Mouse (Mus musculus) heart, embryonic 11.5 days (tissue): ENCODE measurements around the gene Fis1. TPM values are rescaled to one million over a fixed set of nuclear protein-coding genes. Genes with fewer than 3 reads are reported as not detected.

Source experiments
- ATAC-seq: fragments of 200-750 bp; cut with Nextera tagmentation; replicated peaks from 2 replicates; pipeline ENCODE4 v1.8.0; 2017; ENCODE audit warnings: moderate library complexity; ENCODE audit not compliant: insufficient number of reproducible peaks, low FRiP score, low TSS enrichment
- H3K27ac ChIP-seq: fragments of 300-500 bp; sonication (generic); 2 replicates; pipeline ENCODE4 v1.5.1; 2014; ENCODE audit warnings: mild to moderate bottlenecking, low read depth, low read length
- H3K27me3 ChIP-seq: fragments of 300-500 bp; sonication (generic); 2 replicates; pipeline ENCODE4 v1.6.1; 2014; ENCODE audit warnings: mild to moderate bottlenecking, low read length, mixed read lengths; ENCODE audit not compliant: control insufficient read depth, insufficient read depth
- H3K36me3 ChIP-seq: fragments of 300-500 bp; sonication (generic); 2 replicates; pipeline ENCODE4 v1.6.1; 2014; ENCODE audit warnings: mild to moderate bottlenecking, low read length, moderate library complexity, mixed read lengths; ENCODE audit not compliant: control insufficient read depth, insufficient read depth
- H3K4me1 ChIP-seq: fragments of 300-500 bp; sonication (generic); 2 replicates; pipeline ENCODE4 v1.6.1; 2014; ENCODE audit warnings: low read length; ENCODE audit not compliant: control insufficient read depth, insufficient read depth
- H3K4me2 ChIP-seq: fragments of 300-500 bp; sonication (generic); 2 replicates; pipeline ENCODE4 v1.6.1; 2014; ENCODE audit warnings: mild to moderate bottlenecking, moderate library complexity
- H3K4me3 ChIP-seq: fragments of 300-500 bp; sonication (generic); 2 replicates; pipeline ENCODE4 v1.5.1; 2014; ENCODE audit warnings: low read depth, low read length
- H3K9ac ChIP-seq: fragments of 300-500 bp; sonication (generic); 2 replicates; pipeline ENCODE4 v1.6.1; 2014; ENCODE audit warnings: mild to moderate bottlenecking, low read depth, low read length, moderate library complexity
- H3K9me3 ChIP-seq: fragments of 300-500 bp; sonication (generic); replicated peaks from 2 replicates; pipeline ENCODE4 v1.6.1; 2016; ENCODE audit warnings: low read length; ENCODE audit not compliant: control insufficient read depth
- WGBS: fragments of 180-500 bp; shearing (Covaris S2); extraction: QIAGEN DNeasy Blood & Tissue Kit; methylation state at CpG from one replicate; pipeline ENCODE4 v1.1.7; 2014; ENCODE audit not compliant: insufficient replicate concordance; 5-methylcytosine and 5-hydroxymethylcytosine counted together
- polyA plus RNA-seq: library from polyadenylated mRNA; unstranded; fragments of >200 nt; fragmentation: Nextera tagmentation; extraction: Ambion mirVana; gene quantifications from 2 replicates; pipeline ENCODE4 v1.2.1, GENCODE M21; 2014

The Fis1 gene
- polyA plus RNA-seq, 1 experiment from 2014 or later: 286 TPM

GRCm38 (mm10) chr5:136961334-136961982 is 8.4 kb downstream of the Fis1 start:
- peaks cover 15% of the 10 kb centered on the region for H3K4me1 ChIP-seq
- peak overlapping the region; percentile 71 for H3K4me3 ChIP-seq
- no peaks in the 10 kb centered on the region for H3K27me3 ChIP-seq
- H3K9ac ChIP-seq: peak overlapping the region; percentile 74
- WGBS: 26% methylated on average over 5 of the region's 5 CpGs
- H3K36me3 ChIP-seq: peaks cover 11% of the 10 kb centered on the region
- no peaks in the 10 kb centered on the region for H3K9me3 ChIP-seq
- peak overlapping the region; percentile 78; the same call in 1 of the 2 replicates for H3K27ac ChIP-seq
- H3K4me2 ChIP-seq: peak overlapping the region; percentile 82
- no peak for ATAC-seq

DNA sequence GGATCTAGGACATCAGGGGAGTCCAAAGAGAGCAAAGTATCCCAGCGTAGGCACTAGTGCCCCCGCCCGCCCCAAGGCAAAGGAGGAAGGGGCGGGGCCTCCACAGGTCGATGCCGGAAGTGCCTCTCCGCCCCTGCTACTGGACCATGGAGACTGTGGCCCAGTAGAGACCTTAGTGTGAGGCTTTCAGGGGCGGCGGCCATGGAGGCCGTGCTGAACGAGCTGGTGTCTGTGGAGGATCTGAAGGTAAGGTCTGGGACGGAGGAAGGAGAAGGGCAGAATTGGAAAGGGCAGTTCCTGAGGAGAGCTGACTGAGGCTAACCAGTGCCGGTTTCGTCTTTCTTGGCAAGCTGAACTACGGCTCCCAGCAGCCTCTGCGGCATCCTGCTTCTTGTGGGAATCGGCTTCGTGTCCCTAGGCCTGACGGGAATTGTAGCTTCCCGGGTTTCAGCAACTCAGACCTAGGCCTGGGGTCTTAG is 8.9 kb downstream of the Fis1 start:
- Histone ChIP-seq H3K4me1 (peaks cover 21% of the 10 kb centered on the region), H3K4me2 (peak overlapping the region; percentile 82), H3K4me3 (peak overlapping the region; percentile 71), H3K27me3 (no peaks in the 10 kb centered on the region), H3K36me3 (peaks cover 11% of the 10 kb centered on the region), H3K9me3 (no peaks in the 10 kb centered on the region), H3K9ac (peak overlapping the region; percentile 74), H3K27ac (peak overlapping the region; percentile 78)
- ATAC-seq: peak; percentile 87
- WGBS: under 1% methylated on average over 20 of the region's 20 CpGs

- H3K27ac ChIP-seq: peak overlapping the region; percentile 78
- no peaks in the 10 kb centered on the region for H3K9me3 ChIP-seq
- peak overlapping the region; percentile 74 for H3K9ac ChIP-seq
- peaks cover 11% of the 10 kb centered on the region for H3K36me3 ChIP-seq
- peak overlapping the region; percentile 82 for H3K4me2 ChIP-seq
- H3K27me3 ChIP-seq: no peaks in the 10 kb centered on the region
- ATAC-seq: peak; percentile 60; the same call in 1 of the 2 replicates
- WGBS: under 1% methylated on average over 10 of the region's 10 CpGs
- H3K4me3 ChIP-seq: peak overlapping the region; percentile 71
- H3K4me1 ChIP-seq: peaks cover 21% of the 10 kb centered on the region
Measured at GRCm38 (mm10) chr5:136962501-136962900, 9.4 kb downstream of the Fis1 start.

- no peaks in the 10 kb centered on the region for H3K27me3 ChIP-seq
- no peaks in the 10 kb centered on the region for H3K9me3 ChIP-seq
- H3K36me3 ChIP-seq: peaks cover 11% of the 10 kb centered on the region
- H3K4me1 ChIP-seq: peaks cover 21% of the 10 kb centered on the region
- 72% methylated on average over 8 of the region's 8 CpGs for WGBS
- peak overlapping the region; percentile 82 for H3K4me2 ChIP-seq
- H3K27ac ChIP-seq: peak overlapping the region; percentile 78; the same call in 1 of the 2 replicates
- H3K9ac ChIP-seq: peak overlapping the region; percentile 74
- ATAC-seq: no peak
- H3K4me3 ChIP-seq: peak overlapping the region; percentile 71
Measured at GRCm38 (mm10) chr5:136962966-136963540, 10.0 kb downstream of the Fis1 start.

DNA sequence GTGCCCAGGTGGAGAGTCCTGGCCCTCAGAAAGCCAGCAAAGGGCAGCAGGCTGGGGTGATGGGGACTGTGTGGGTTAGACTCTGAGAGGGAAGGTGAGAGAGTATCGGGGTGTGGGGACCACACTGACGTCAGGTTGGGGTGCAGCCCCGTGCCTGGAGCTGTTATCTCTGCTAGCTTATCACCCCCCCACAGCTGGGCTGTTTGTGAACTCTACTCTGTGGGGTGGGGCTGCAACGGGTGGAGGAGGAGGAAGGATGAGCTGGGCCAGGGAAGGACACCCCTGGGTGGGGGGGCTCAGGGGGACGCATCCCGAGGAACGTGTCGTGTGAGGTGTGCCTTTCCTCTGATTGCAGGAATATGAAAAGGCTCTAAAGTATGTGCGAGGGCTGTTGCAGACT is 12.1 kb downstream of the Fis1 start:
- 54% methylated on average over 9 of the region's 9 CpGs for WGBS
- no peak overlapping the region for H3K9ac ChIP-seq
- peaks cover 11% of the 10 kb centered on the region for H3K36me3 ChIP-seq
- H3K27me3 ChIP-seq: no peaks in the 10 kb centered on the region
- peaks cover 21% of the 10 kb centered on the region for H3K4me1 ChIP-seq
- no peak overlapping the region for H3K4me3 ChIP-seq
- peak; percentile 71 for ATAC-seq
- H3K27ac ChIP-seq: peak overlapping the region; percentile 76
- no peaks in the 10 kb centered on the region for H3K9me3 ChIP-seq
- peak overlapping the region; percentile 36; the same call in 1 of the 2 replicates for H3K4me2 ChIP-seq

DNA sequence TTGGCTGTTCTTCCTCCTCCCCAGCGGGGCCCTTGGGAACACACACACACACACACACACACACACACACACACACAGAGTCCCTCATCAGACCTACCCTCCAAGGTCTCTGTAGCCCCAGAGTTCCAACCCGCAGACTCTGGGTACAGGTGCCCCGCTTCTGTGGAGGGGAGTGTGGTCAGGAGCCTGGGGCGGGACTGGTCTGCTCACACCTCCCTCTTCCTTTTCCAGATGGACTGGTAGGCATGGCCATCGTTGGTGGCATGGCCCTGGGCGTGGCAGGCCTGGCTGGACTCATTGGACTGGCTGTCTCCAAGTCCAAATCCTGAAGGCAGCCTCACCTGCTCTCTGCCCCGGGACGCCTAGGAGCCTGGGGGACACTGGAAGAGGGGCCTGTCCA is 12.6 kb downstream of the Fis1 start:
- H3K9me3 ChIP-seq: no peaks in the 10 kb centered on the region
- H3K4me2 ChIP-seq: no peak overlapping the region
- H3K9ac ChIP-seq: no peak overlapping the region
- H3K36me3 ChIP-seq: peaks cover 11% of the 10 kb centered on the region
- no peaks in the 10 kb centered on the region for H3K27me3 ChIP-seq
- WGBS: 82% methylated on average over 8 of the region's 8 CpGs
- peaks cover 21% of the 10 kb centered on the region for H3K4me1 ChIP-seq
- peak overlapping the region; percentile 76 for H3K27ac ChIP-seq
- H3K4me3 ChIP-seq: no peak overlapping the region
- ATAC-seq: no peak

GRCm38 (mm10) chr5:136966331-136966730 is 13.3 kb downstream of the Fis1 start, which contains the start of gene Cldn15:
Cldn15 (plus strand) TSS chr5:136966616.
- Histone ChIP-seq H3K9me3 (no peaks in the 10 kb centered on the region), H3K4me3 (no peak within 1 kb of the TSS), H3K4me1 (peaks cover 20% of the 10 kb centered on the region), H3K27ac (peak within 1 kb of the TSS; percentile 76), H3K36me3 (peaks cover 11% of the 10 kb centered on the region), H3K27me3 (no peaks in the 10 kb centered on the region), H3K9ac (peak within 1 kb of the TSS; percentile 29; the same call in 1 of the 2 replicates), H3K4me2 (no peak within 1 kb of the TSS; the same call in 1 of the 2 replicates)
- WGBS: 56% methylated on average over 6 of the region's 6 CpGs
- ATAC-seq: no peak

DNA sequence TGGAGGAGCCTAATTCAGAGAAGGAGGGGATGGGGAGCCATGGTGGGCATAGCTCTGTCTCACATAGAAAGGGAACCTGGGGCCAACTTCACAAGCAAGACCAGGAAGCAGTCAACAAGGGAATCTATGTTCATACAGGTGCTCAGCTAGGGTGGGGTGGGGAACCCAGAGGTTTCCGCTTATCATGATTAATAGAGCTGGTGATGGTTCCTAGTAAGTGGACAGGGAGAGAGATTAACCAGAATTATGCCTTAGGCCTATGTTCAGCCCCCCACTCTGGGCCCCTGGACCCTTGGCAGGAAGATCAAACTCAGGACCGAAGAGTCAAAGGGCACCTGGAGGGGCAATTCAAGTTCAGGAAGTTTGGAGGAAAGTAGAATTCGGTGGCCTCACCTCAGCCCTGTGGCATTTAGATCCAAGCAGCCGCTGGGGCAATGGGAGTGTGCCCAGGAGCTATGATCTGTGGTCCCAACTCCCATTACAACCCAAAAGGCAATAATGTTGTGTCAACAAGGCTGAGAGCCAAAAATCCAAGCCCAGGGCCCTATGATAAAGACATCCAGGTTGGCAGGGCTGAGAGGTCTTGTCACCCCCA is 13.9 kb downstream of the Fis1 start:
- H3K4me1 ChIP-seq: peaks cover 16% of the 10 kb centered on the region
- H3K4me2 ChIP-seq: no peak overlapping the region
- peaks cover 11% of the 10 kb centered on the region for H3K36me3 ChIP-seq
- no peaks in the 10 kb centered on the region for H3K27me3 ChIP-seq
- peak overlapping the region; percentile 76 for H3K27ac ChIP-seq
- WGBS: 86% methylated on average over 4 of the region's 4 CpGs
- ATAC-seq: no peak
- no peak overlapping the region for H3K9ac ChIP-seq
- no peaks in the 10 kb centered on the region for H3K9me3 ChIP-seq
- H3K4me3 ChIP-seq: no peak overlapping the region
